Mouse (Mus musculus) CH12.LX (cell line): ENCODE data around the gene Nup54.

Experiments used
- POLR2A ChIP-seq: IDR thresholded peaks from 2 replicates; pipeline ENCODE4 v1.6.1; 2011; ENCODE audit warnings: low read depth, mild to moderate bottlenecking, improper control_type of control experiment, low read length
- USF1 ChIP-seq: IDR thresholded peaks from 2 replicates; pipeline ENCODE4 v1.6.1; 2014; ENCODE audit warnings: low read depth, mild to moderate bottlenecking, inconsistent platforms, low read length, improper control_type of control experiment

GRCm38 (mm10) chr5:92430723-92431122 is 4.3 kb downstream of the Nup54 start:
- TF ChIP-seq POLR2A: no peak
- no peak for TF ChIP-seq USF1
